Mouse (Mus musculus): ENCODE measurements around the gene Abca1. TPM values are rescaled to one million over a fixed set of nuclear protein-coding genes. Genes with fewer than 3 reads are reported as not detected.

Abca1 gene
- total and polyA plus RNA-seq, 2 experiments: 21.0 to 65.4 TPM

- H3K9ac ChIP-seq (ENCODE audit: low read depth, low read length): peak overlapping the region; percentile 32
- H3K4me1 ChIP-seq (ENCODE audit: control insufficient read depth, insufficient read depth, low read length): peaks cover 6% of the 10 kb centered on the region; the same call in 1 of the 2 replicates
- TF ChIP-seq CTCF (IDR thresholded peaks at IDR 0.05; ENCODE audit: low read depth, low read length) (0 out of 2 replicates have a peak, but pooled peaks have one; percentile 19), POLR2A (IDR thresholded peaks at IDR 0.05; ENCODE audit: extremely low read depth, insufficient read depth, low read length) (no peak)
- peak overlapping the region; percentile 39 for H3K4me3 ChIP-seq (ENCODE audit: insufficient read depth, low read depth, low read length)
- H3K27ac ChIP-seq (replicated peaks; ENCODE audit: insufficient read depth, low read depth, low read length): peak overlapping the region; percentile 81
- peak; percentile 95 for DNase-seq (ENCODE audit: extremely low read depth, low read depth, low spot score)
- H3K27me3 ChIP-seq (ENCODE audit: control insufficient read depth, insufficient read depth, low read length): no peaks in the 10 kb centered on the region
- no peaks in the 10 kb centered on the region for H3K79me2 ChIP-seq (ENCODE audit: control insufficient read depth, insufficient read depth, low read length)
- no peaks in the 10 kb centered on the region for H3K36me3 ChIP-seq (ENCODE audit: control insufficient read depth, insufficient read depth, low read length)
- 5% methylated on average over 24 of the region's 24 CpGs for WGBS
Observed at GRCm38 (mm10) chr4:53196058-53196771, 36.5 kb upstream of the Abca1 start.

GRCm38 (mm10) chr4:53187071-53187470 is 27.4 kb upstream of the Abca1 start:
- no peak overlapping the region for H3K4me3 ChIP-seq (ENCODE audit: insufficient read depth, low read depth, low read length)
- TF ChIP-seq POLR2A (IDR thresholded peaks at IDR 0.05; ENCODE audit: extremely low read depth, insufficient read depth, low read length) (no peak), CTCF (IDR thresholded peaks at IDR 0.05; ENCODE audit: low read depth, low read length) (no peak)
- H3K79me2 ChIP-seq (ENCODE audit: control insufficient read depth, insufficient read depth, low read length): no peaks in the 10 kb centered on the region
- peak; percentile 31 for DNase-seq (ENCODE audit: extremely low read depth, low read depth, low spot score)
- WGBS: 74% methylated on average over 4 of the region's 4 CpGs
- H3K4me1 ChIP-seq (ENCODE audit: control insufficient read depth, insufficient read depth, low read length): peaks cover 5% of the 10 kb centered on the region; the same call in 1 of the 2 replicates
- no peak overlapping the region for H3K27ac ChIP-seq (replicated peaks; ENCODE audit: insufficient read depth, low read depth, low read length)
- no peaks in the 10 kb centered on the region for H3K27me3 ChIP-seq (ENCODE audit: control insufficient read depth, insufficient read depth, low read length)
- no peaks in the 10 kb centered on the region for H3K36me3 ChIP-seq (ENCODE audit: control insufficient read depth, insufficient read depth, low read length)
- no peak overlapping the region for H3K9ac ChIP-seq (ENCODE audit: low read depth, low read length)

- Histone ChIP-seq H3K27ac (replicated peaks; ENCODE audit: insufficient read depth, low read depth, low read length) (peak overlapping the region; percentile 18; the same call in 1 of the 2 replicates), H3K79me2 (ENCODE audit: control insufficient read depth, insufficient read depth, low read length) (no peaks in the 10 kb centered on the region), H3K4me1 (ENCODE audit: control insufficient read depth, insufficient read depth, low read length) (peaks cover 5% of the 10 kb centered on the region; the same call in 1 of the 2 replicates), H3K9ac (ENCODE audit: low read depth, low read length) (no peak overlapping the region), H3K4me3 (ENCODE audit: insufficient read depth, low read depth, low read length) (no peak overlapping the region), H3K36me3 (ENCODE audit: control insufficient read depth, insufficient read depth, low read length) (no peaks in the 10 kb centered on the region), H3K27me3 (ENCODE audit: control insufficient read depth, insufficient read depth, low read length) (no peaks in the 10 kb centered on the region)
- 66% methylated on average over 4 of the region's 4 CpGs for WGBS
- DNase-seq (ENCODE audit: extremely low read depth, low read depth, low spot score): no peak
- TF ChIP-seq POLR2A (IDR thresholded peaks at IDR 0.05; ENCODE audit: extremely low read depth, insufficient read depth, low read length) (no peak), CTCF (IDR thresholded peaks at IDR 0.05; ENCODE audit: low read depth, low read length) (no peak)
Observed at GRCm38 (mm10) chr4:53186573-53186972, 26.9 kb upstream of the Abca1 start.

- 18% methylated on average over 4 of the region's 4 CpGs for WGBS
Observed at GRCm38 (mm10) chr4:53186141-53186540, 26.4 kb upstream of the Abca1 start.

GRCm38 (mm10) chr4:53181479-53181878 is 21.8 kb upstream of the Abca1 start:
- H3K79me2 ChIP-seq (ENCODE audit: control insufficient read depth, insufficient read depth, low read length): no peaks in the 10 kb centered on the region
- peaks cover 2% of the 10 kb centered on the region; the same call in 1 of the 2 replicates for H3K4me1 ChIP-seq (ENCODE audit: control insufficient read depth, insufficient read depth, low read length)
- no peak overlapping the region for H3K9ac ChIP-seq (ENCODE audit: low read depth, low read length)
- H3K27ac ChIP-seq (replicated peaks; ENCODE audit: insufficient read depth, low read depth, low read length): no peak overlapping the region
- 75% methylated on average over 6 of the region's 6 CpGs for WGBS
- no peaks in the 10 kb centered on the region for H3K36me3 ChIP-seq (ENCODE audit: control insufficient read depth, insufficient read depth, low read length)
- no peak overlapping the region for H3K4me3 ChIP-seq (ENCODE audit: insufficient read depth, low read depth, low read length)
- no peak for TF ChIP-seq POLR2A (IDR thresholded peaks at IDR 0.05; ENCODE audit: extremely low read depth, insufficient read depth, low read length)
- no peak for DNase-seq (ENCODE audit: extremely low read depth, low read depth, low spot score)
- no peaks in the 10 kb centered on the region for H3K27me3 ChIP-seq (ENCODE audit: control insufficient read depth, insufficient read depth, low read length)

More at GRCm38 (mm10) chr4:53186141-53186540, 26.4 kb upstream of the Abca1 start:
- Histone ChIP-seq H3K27me3 (ENCODE audit: control insufficient read depth, insufficient read depth, low read length) (no peaks in the 10 kb centered on the region), H3K79me2 (ENCODE audit: control insufficient read depth, insufficient read depth, low read length) (no peaks in the 10 kb centered on the region), H3K36me3 (ENCODE audit: control insufficient read depth, insufficient read depth, low read length) (no peaks in the 10 kb centered on the region), H3K4me1 (ENCODE audit: control insufficient read depth, insufficient read depth, low read length) (peaks cover 5% of the 10 kb centered on the region; the same call in 1 of the 2 replicates), H3K4me3 (ENCODE audit: insufficient read depth, low read depth, low read length) (no peak overlapping the region), H3K27ac (replicated peaks; ENCODE audit: insufficient read depth, low read depth, low read length) (no peak overlapping the region), H3K9ac (ENCODE audit: low read depth, low read length) (no peak overlapping the region)
- peak; percentile 86 for DNase-seq (ENCODE audit: extremely low read depth, low read depth, low spot score)
- no peak for TF ChIP-seq POLR2A (IDR thresholded peaks at IDR 0.05; ENCODE audit: extremely low read depth, insufficient read depth, low read length)
- TF ChIP-seq CTCF (IDR thresholded peaks at IDR 0.05; ENCODE audit: low read depth, low read length): no peak

GRCm38 (mm10) chr4:53179308-53179820 is 19.7 kb upstream of the Abca1 start:
- Histone ChIP-seq H3K36me3 (ENCODE audit: control insufficient read depth, insufficient read depth, low read length) (no peaks in the 10 kb centered on the region), H3K27ac (replicated peaks; ENCODE audit: insufficient read depth, low read depth, low read length) (no peak overlapping the region), H3K9ac (ENCODE audit: low read depth, low read length) (no peak overlapping the region), H3K79me2 (ENCODE audit: control insufficient read depth, insufficient read depth, low read length) (no peaks in the 10 kb centered on the region), H3K4me1 (ENCODE audit: control insufficient read depth, insufficient read depth, low read length) (no peaks in the 10 kb centered on the region), H3K4me3 (ENCODE audit: insufficient read depth, low read depth, low read length) (no peak overlapping the region), H3K27me3 (ENCODE audit: control insufficient read depth, insufficient read depth, low read length) (no peaks in the 10 kb centered on the region)
- WGBS: 86% methylated on average over 10 of the region's 10 CpGs
- TF ChIP-seq CTCF (IDR thresholded peaks at IDR 0.05; ENCODE audit: low read depth, low read length) (no peak), POLR2A (IDR thresholded peaks at IDR 0.05; ENCODE audit: extremely low read depth, insufficient read depth, low read length) (no peak)
- no peak for DNase-seq (ENCODE audit: extremely low read depth, low read depth, low spot score)
